Mouse (Mus musculus): ENCODE results near the gene Krtap4-9. TPM values are rescaled to one million over a fixed set of nuclear protein-coding genes. Genes with fewer than 3 reads are reported as not detected.

The Krtap4-9 gene
- not detected for polyA plus RNA-seq (2014; fragmentation: Illumina TruSeq; extraction: RNeasy Lipid Tissue Mini Kit (QIAGEN cat#74804); ENCODE audit: low read depth, low replicate concordance)

DNA sequence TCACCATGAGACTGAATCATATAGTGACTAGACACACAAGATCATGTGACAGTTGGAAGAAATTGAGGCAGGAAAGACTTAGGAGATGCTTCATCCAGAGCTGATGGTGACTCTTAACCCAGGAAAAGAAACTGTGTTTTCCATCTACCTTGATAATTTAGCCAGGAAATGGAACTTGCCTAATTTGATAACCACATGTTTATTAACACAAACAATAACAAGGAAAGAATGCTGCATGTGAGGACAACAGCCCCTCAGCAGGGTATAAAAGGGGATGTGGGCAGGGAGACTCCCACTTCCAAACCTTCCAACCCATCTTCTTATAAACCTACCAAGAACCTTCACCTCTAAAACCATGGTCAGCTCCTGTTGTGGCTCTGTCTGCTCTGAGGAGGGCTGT lies at the start of gene Krtap4-9:
Gene Krtap4-9, plus strand, starts transcription at position 301 of the 400 bp plus-strand sequence.

DNA sequence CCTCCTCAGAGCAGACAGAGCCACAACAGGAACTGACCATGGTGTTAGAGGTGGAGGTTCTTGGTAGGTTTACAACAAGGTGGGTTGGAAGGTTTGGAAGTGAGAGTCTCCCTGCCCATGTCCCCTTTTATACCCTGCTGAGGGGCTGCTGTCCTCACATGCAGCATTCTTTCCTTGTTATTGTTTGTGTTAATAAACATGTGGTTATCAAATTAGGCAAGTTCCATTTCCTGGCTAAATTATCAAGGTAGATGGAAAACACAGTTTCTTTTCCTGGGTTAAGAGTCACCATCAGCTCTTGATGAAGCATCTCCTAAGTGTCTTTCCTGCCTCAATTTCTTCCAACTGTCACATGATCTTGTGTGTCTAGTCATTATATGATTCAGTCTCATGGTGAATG lies 12.2 kb upstream of the Krtap4-9 start, which contains the start of gene Gm11595:
Gene Gm11595, minus strand, starts transcription at position 101 of the 400 bp plus-strand sequence.

DNA sequence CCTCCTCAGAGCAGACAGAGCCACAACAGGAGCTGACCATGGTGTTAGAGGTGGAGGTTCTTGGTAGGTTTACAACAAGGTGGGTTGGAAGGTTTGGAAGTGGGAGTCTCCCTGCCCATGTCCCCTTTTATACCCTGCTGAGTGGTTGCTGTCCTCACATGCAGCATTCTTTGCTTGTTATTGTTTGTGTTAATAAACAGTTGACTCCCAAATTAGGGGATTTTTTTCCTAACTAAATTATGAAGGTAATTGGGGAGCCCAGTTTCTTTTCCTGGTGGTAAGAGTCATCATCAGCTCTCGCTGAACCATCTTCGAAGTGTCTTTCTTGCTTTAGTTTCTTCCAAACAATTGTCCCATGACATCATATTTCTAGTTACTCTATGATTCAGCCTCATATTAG lies 4.4 kb upstream of the Krtap4-9 start, which contains the start of gene Krtap4-8:
Gene Krtap4-8, minus strand, starts transcription at position 101 of the 400 bp plus-strand sequence.

DNA sequence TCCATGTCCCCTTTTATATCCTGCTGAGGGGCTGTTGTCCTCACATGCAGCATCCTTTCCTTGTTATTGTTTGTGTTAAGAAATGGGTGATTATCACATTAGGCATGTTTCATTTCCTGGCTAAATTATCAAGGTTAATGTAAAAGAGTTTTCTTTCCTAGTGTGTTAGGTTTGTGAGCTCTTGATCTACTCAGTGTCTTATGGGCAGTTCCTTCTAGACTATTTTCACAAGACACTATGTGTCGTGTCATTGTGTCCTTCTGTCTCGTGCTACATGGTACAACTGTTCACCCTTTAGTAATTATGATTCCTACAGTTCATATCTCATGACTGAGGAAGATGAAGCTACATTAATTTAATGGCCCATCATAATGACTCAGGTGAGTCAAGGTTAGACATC lies 8.4 kb downstream of the Krtap4-9 start, which contains the start of gene Gm11596:
Gene Gm11596, minus strand, starts transcription at position 101 of the 400 bp plus-strand sequence.

DNA sequence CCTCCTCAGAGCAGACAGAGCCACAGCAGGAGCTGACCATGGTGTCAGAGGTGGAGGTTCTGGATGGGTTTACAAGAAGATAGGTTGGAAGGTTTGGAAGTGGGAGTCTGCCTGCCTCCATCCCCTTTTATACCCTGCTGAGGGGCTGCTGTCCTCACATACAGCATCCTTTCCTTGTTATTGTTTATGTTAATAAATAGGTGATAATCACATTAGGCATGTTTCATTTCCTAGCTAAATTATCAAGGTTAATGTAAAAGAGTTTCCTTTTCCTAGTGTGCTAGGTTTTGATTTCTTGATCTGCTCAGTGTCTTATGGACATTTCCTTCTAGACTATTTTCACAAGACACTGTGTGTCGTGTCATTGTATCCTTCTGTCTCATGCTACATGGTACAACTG lies 13.8 kb downstream of the Krtap4-9 start, which contains the start of gene Gm11569:
Gene Gm11569, minus strand, starts transcription at position 101 of the 400 bp plus-strand sequence.

DNA sequence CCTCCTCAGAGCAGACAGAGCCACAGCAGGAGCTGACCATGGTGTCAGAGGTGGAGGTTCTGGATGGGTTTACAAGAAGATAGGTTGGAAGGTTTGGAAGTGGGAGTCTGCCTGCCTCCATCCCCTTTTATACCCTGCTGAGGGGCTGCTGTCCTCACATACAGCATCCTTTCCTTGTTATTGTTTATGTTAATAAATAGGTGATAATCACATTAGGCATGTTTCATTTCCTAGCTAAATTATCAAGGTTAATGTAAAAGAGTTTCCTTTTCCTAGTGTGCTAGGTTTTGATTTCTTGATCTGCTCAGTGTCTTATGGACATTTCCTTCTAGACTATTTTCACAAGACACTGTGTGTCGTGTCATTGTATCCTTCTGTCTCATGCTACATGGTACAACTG lies 19.3 kb downstream of the Krtap4-9 start, which contains the start of gene Gm11554:
Gene Gm11554, minus strand, starts transcription at position 101 of the 400 bp plus-strand sequence.

DNA sequence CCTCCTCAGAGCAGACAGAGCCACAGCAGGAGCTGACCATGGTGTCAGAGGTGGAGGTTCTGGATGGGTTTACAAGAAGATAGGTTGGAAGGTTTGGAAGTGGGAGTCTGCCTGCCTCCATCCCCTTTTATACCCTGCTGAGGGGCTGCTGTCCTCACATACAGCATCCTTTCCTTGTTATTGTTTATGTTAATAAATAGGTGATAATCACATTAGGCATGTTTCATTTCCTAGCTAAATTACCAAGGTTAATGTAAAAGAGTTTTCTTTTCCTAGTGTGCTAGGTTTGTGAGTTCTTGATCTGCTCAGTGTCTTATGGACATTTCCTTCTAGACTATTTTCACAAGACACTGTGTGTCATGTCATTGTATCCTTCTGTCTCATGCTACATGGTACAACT lies 24.8 kb downstream of the Krtap4-9 start, which contains the start of gene Krtap4-13:
Gene Krtap4-13, minus strand, starts transcription at position 101 of the 400 bp plus-strand sequence.

DNA sequence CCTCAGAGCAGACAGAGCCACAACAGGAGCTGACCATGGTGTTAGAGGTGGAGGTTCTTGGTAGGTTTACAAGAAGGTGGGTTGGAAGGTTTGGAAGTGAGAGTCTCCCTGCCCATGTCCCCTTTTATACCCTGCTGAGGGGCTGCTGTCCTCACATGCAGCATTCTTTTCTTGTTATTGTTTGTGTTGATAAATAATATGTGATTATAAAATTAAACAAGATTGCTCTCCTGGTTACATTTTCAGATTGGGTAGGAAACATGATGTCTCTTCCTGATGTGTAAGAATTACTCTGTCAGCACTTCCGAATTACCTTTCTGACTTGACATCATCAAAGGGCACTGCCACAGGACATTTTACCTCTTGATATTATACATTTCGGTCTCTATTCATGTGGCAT lies 30.6 kb downstream of the Krtap4-9 start, which contains the start of gene Gm11564:
Gene Gm11564, minus strand, starts transcription at position 101 of the 400 bp plus-strand sequence.

Other genes starting within 250 kb of the Krtap4-9 start
- not detected for gene Krt40, start 242.0 kb upstream of the Krtap4-9 start, polyA plus RNA-seq (2014; fragmentation: Illumina TruSeq; extraction: RNeasy Lipid Tissue Mini Kit (QIAGEN cat#74804); ENCODE audit: low read depth, low replicate concordance)
- not detected for gene Krtap3-3, start 234.3 kb upstream of the Krtap4-9 start, polyA plus RNA-seq (2014; fragmentation: Illumina TruSeq; extraction: RNeasy Lipid Tissue Mini Kit (QIAGEN cat#74804); ENCODE audit: low read depth, low replicate concordance)
- not detected for gene Krtap3-2, start 228.3 kb upstream of the Krtap4-9 start, polyA plus RNA-seq (2014; fragmentation: Illumina TruSeq; extraction: RNeasy Lipid Tissue Mini Kit (QIAGEN cat#74804); ENCODE audit: low read depth, low replicate concordance)
- gene Gm11939, start 225.7 kb upstream of the Krtap4-9 start, polyA plus RNA-seq (2014; fragmentation: Illumina TruSeq; extraction: RNeasy Lipid Tissue Mini Kit (QIAGEN cat#74804); ENCODE audit: low read depth, low replicate concordance): not detected
- not detected for gene Krtap3-1, start 218.6 kb upstream of the Krtap4-9 start, polyA plus RNA-seq (2014; fragmentation: Illumina TruSeq; extraction: RNeasy Lipid Tissue Mini Kit (QIAGEN cat#74804); ENCODE audit: low read depth, low replicate concordance)
- gene Krtap1-5, start 204.2 kb upstream of the Krtap4-9 start, polyA plus RNA-seq (2014; fragmentation: Illumina TruSeq; extraction: RNeasy Lipid Tissue Mini Kit (QIAGEN cat#74804); ENCODE audit: low read depth, low replicate concordance): not detected
- gene Krtap1-4, start 201.5 kb upstream of the Krtap4-9 start, polyA plus RNA-seq (2014; fragmentation: Illumina TruSeq; extraction: RNeasy Lipid Tissue Mini Kit (QIAGEN cat#74804); ENCODE audit: low read depth, low replicate concordance): not detected
- gene Krtap1-3, start 193.9 kb upstream of the Krtap4-9 start, polyA plus RNA-seq (2014; fragmentation: Illumina TruSeq; extraction: RNeasy Lipid Tissue Mini Kit (QIAGEN cat#74804); ENCODE audit: low read depth, low replicate concordance): not detected
- gene Krtap9-3, start 187.1 kb upstream of the Krtap4-9 start, polyA plus RNA-seq (2014; fragmentation: Illumina TruSeq; extraction: RNeasy Lipid Tissue Mini Kit (QIAGEN cat#74804); ENCODE audit: low read depth, low replicate concordance): not detected
- not detected for gene Gm11938, start 181.9 kb upstream of the Krtap4-9 start, polyA plus RNA-seq (2014; fragmentation: Illumina TruSeq; extraction: RNeasy Lipid Tissue Mini Kit (QIAGEN cat#74804); ENCODE audit: low read depth, low replicate concordance)
- not detected for gene Gm11937, start 175.0 kb upstream of the Krtap4-9 start, polyA plus RNA-seq (2014; fragmentation: Illumina TruSeq; extraction: RNeasy Lipid Tissue Mini Kit (QIAGEN cat#74804); ENCODE audit: low read depth, low replicate concordance)
- gene Krtap2-4, start 170.4 kb upstream of the Krtap4-9 start, polyA plus RNA-seq (2014; fragmentation: Illumina TruSeq; extraction: RNeasy Lipid Tissue Mini Kit (QIAGEN cat#74804); ENCODE audit: low read depth, low replicate concordance): not detected
- gene Gm11562, start 164.8 kb upstream of the Krtap4-9 start, polyA plus RNA-seq (2014; fragmentation: Illumina TruSeq; extraction: RNeasy Lipid Tissue Mini Kit (QIAGEN cat#74804); ENCODE audit: low read depth, low replicate concordance): not detected
- gene Krtap4-1, start 157.0 kb upstream of the Krtap4-9 start, polyA plus RNA-seq (2014; fragmentation: Illumina TruSeq; extraction: RNeasy Lipid Tissue Mini Kit (QIAGEN cat#74804); ENCODE audit: low read depth, low replicate concordance): not detected
- gene Krtap4-2, start 150.1 kb upstream of the Krtap4-9 start, polyA plus RNA-seq (2014; fragmentation: Illumina TruSeq; extraction: RNeasy Lipid Tissue Mini Kit (QIAGEN cat#74804); ENCODE audit: low read depth, low replicate concordance): not detected
- gene Krtap4-7, start 141.1 kb upstream of the Krtap4-9 start, polyA plus RNA-seq (2014; fragmentation: Illumina TruSeq; extraction: RNeasy Lipid Tissue Mini Kit (QIAGEN cat#74804); ENCODE audit: low read depth, low replicate concordance): not detected
- gene Gm11555, start 135.0 kb upstream of the Krtap4-9 start, polyA plus RNA-seq (2014; fragmentation: Illumina TruSeq; extraction: RNeasy Lipid Tissue Mini Kit (QIAGEN cat#74804); ENCODE audit: low read depth, low replicate concordance): not detected
- gene Gm11563, start 126.2 kb upstream of the Krtap4-9 start, polyA plus RNA-seq (2014; fragmentation: Illumina TruSeq; extraction: RNeasy Lipid Tissue Mini Kit (QIAGEN cat#74804); ENCODE audit: low read depth, low replicate concordance): not detected
- gene Krtap4-6, start 119.2 kb upstream of the Krtap4-9 start, polyA plus RNA-seq (2014; fragmentation: Illumina TruSeq; extraction: RNeasy Lipid Tissue Mini Kit (QIAGEN cat#74804); ENCODE audit: low read depth, low replicate concordance): not detected
- not detected for gene Gm14190, start 94.5 kb upstream of the Krtap4-9 start, polyA plus RNA-seq (2014; fragmentation: Illumina TruSeq; extraction: RNeasy Lipid Tissue Mini Kit (QIAGEN cat#74804); ENCODE audit: low read depth, low replicate concordance)
- gene Gm14180, start 50.9 kb upstream of the Krtap4-9 start, polyA plus RNA-seq (2014; fragmentation: Illumina TruSeq; extraction: RNeasy Lipid Tissue Mini Kit (QIAGEN cat#74804); ENCODE audit: low read depth, low replicate concordance): not detected
- gene Gm11595, start 12.3 kb upstream of the Krtap4-9 start, polyA plus RNA-seq (2014; fragmentation: Illumina TruSeq; extraction: RNeasy Lipid Tissue Mini Kit (QIAGEN cat#74804); ENCODE audit: low read depth, low replicate concordance): not detected
- gene Krtap4-8, start 4.5 kb upstream of the Krtap4-9 start, polyA plus RNA-seq (2014; fragmentation: Illumina TruSeq; extraction: RNeasy Lipid Tissue Mini Kit (QIAGEN cat#74804); ENCODE audit: low read depth, low replicate concordance): not detected
- not detected for gene Gm11596, start 8.3 kb downstream of the Krtap4-9 start, polyA plus RNA-seq (2014; fragmentation: Illumina TruSeq; extraction: RNeasy Lipid Tissue Mini Kit (QIAGEN cat#74804); ENCODE audit: low read depth, low replicate concordance)
- gene Gm11569, start 13.7 kb downstream of the Krtap4-9 start, polyA plus RNA-seq (2014; fragmentation: Illumina TruSeq; extraction: RNeasy Lipid Tissue Mini Kit (QIAGEN cat#74804); ENCODE audit: low read depth, low replicate concordance): not detected
- not detected for gene Gm11554, start 19.2 kb downstream of the Krtap4-9 start, polyA plus RNA-seq (2014; fragmentation: Illumina TruSeq; extraction: RNeasy Lipid Tissue Mini Kit (QIAGEN cat#74804); ENCODE audit: low read depth, low replicate concordance)
- not detected for gene Krtap4-13, start 24.7 kb downstream of the Krtap4-9 start, polyA plus RNA-seq (2014; fragmentation: Illumina TruSeq; extraction: RNeasy Lipid Tissue Mini Kit (QIAGEN cat#74804); ENCODE audit: low read depth, low replicate concordance)
- not detected for gene Gm11564, start 30.5 kb downstream of the Krtap4-9 start, polyA plus RNA-seq (2014; fragmentation: Illumina TruSeq; extraction: RNeasy Lipid Tissue Mini Kit (QIAGEN cat#74804); ENCODE audit: low read depth, low replicate concordance)
- not detected for gene 2300003K06Rik, start 52.9 kb downstream of the Krtap4-9 start, polyA plus RNA-seq (2014; fragmentation: Illumina TruSeq; extraction: RNeasy Lipid Tissue Mini Kit (QIAGEN cat#74804); ENCODE audit: low read depth, low replicate concordance)
- gene Krtap4-16, start 66.4 kb downstream of the Krtap4-9 start, polyA plus RNA-seq (2014; fragmentation: Illumina TruSeq; extraction: RNeasy Lipid Tissue Mini Kit (QIAGEN cat#74804); ENCODE audit: low read depth, low replicate concordance): not detected
- gene Gm11568, start 72.7 kb downstream of the Krtap4-9 start, polyA plus RNA-seq (2014; fragmentation: Illumina TruSeq; extraction: RNeasy Lipid Tissue Mini Kit (QIAGEN cat#74804); ENCODE audit: low read depth, low replicate concordance): not detected
- gene Gm11559, start 79.3 kb downstream of the Krtap4-9 start, polyA plus RNA-seq (2014; fragmentation: Illumina TruSeq; extraction: RNeasy Lipid Tissue Mini Kit (QIAGEN cat#74804); ENCODE audit: low read depth, low replicate concordance): not detected
- not detected for gene Krtap9-1, start 88.2 kb downstream of the Krtap4-9 start, polyA plus RNA-seq (2014; fragmentation: Illumina TruSeq; extraction: RNeasy Lipid Tissue Mini Kit (QIAGEN cat#74804); ENCODE audit: low read depth, low replicate concordance)
- not detected for gene Gm11567, start 94.0 kb downstream of the Krtap4-9 start, polyA plus RNA-seq (2014; fragmentation: Illumina TruSeq; extraction: RNeasy Lipid Tissue Mini Kit (QIAGEN cat#74804); ENCODE audit: low read depth, low replicate concordance)
- not detected for gene Krtap31-1, start 122.7 kb downstream of the Krtap4-9 start, polyA plus RNA-seq (2014; fragmentation: Illumina TruSeq; extraction: RNeasy Lipid Tissue Mini Kit (QIAGEN cat#74804); ENCODE audit: low read depth, low replicate concordance)
- gene Gm11565, start 129.6 kb downstream of the Krtap4-9 start, polyA plus RNA-seq (2014; fragmentation: Illumina TruSeq; extraction: RNeasy Lipid Tissue Mini Kit (QIAGEN cat#74804); ENCODE audit: low read depth, low replicate concordance): 0.49 TPM
- not detected for gene Krtap31-2, start 151.1 kb downstream of the Krtap4-9 start, polyA plus RNA-seq (2014; fragmentation: Illumina TruSeq; extraction: RNeasy Lipid Tissue Mini Kit (QIAGEN cat#74804); ENCODE audit: low read depth, low replicate concordance)
- gene Krtap9-5, start 163.3 kb downstream of the Krtap4-9 start, polyA plus RNA-seq (2014; fragmentation: Illumina TruSeq; extraction: RNeasy Lipid Tissue Mini Kit (QIAGEN cat#74804); ENCODE audit: low read depth, low replicate concordance): not detected
- gene Krtap29-1, start 193.9 kb downstream of the Krtap4-9 start, polyA plus RNA-seq (2014; fragmentation: Illumina TruSeq; extraction: RNeasy Lipid Tissue Mini Kit (QIAGEN cat#74804); ENCODE audit: low read depth, low replicate concordance): not detected
- gene Krtap16-1, start 201.4 kb downstream of the Krtap4-9 start, polyA plus RNA-seq (2014; fragmentation: Illumina TruSeq; extraction: RNeasy Lipid Tissue Mini Kit (QIAGEN cat#74804); ENCODE audit: low read depth, low replicate concordance): not detected
- not detected for gene Krtap17-1, start 208.8 kb downstream of the Krtap4-9 start, polyA plus RNA-seq (2014; fragmentation: Illumina TruSeq; extraction: RNeasy Lipid Tissue Mini Kit (QIAGEN cat#74804); ENCODE audit: low read depth, low replicate concordance)
- gene Krt33a, start 231.0 kb downstream of the Krtap4-9 start, polyA plus RNA-seq (2014; fragmentation: Illumina TruSeq; extraction: RNeasy Lipid Tissue Mini Kit (QIAGEN cat#74804); ENCODE audit: low read depth, low replicate concordance): not detected
- not detected for gene Krt33b, start 244.7 kb downstream of the Krtap4-9 start, polyA plus RNA-seq (2014; fragmentation: Illumina TruSeq; extraction: RNeasy Lipid Tissue Mini Kit (QIAGEN cat#74804); ENCODE audit: low read depth, low replicate concordance)